Mouse (Mus musculus) urinary bladder, adult 2 months (tissue): ENCODE measurements around the gene Olfr768. TPM values are rescaled to one million over a fixed set of nuclear protein-coding genes. Genes with fewer than 3 reads are reported as not detected.
"Not testable (repeated sequence)": the region's sequence is repeated elsewhere in the genome, so short reads cannot be mapped to it uniquely, and the experiment has no call there.

Experiments
- DNase-seq: peaks from one replicate; pipeline ENCODE4 v3.0.0; 2022; ENCODE audit warnings: low spot score
- polyA plus RNA-seq: library from polyadenylated mRNA; depleted of rRNA; stranded (reverse); fragments of >200 nt; gene quantifications from 2 replicates; pipeline ENCODE4 v1.2.3, GENCODE M21; 2012; rRNA removed

Olfr768 gene
- not detected in 2 replicates for polyA plus RNA-seq

- DNase-seq: no peak
Observed at GRCm38 (mm10) chr10:129099275-129099674, at the start of gene Olfr768. Olfr768 (minus strand) TSS chr10:129099375.

GRCm38 (mm10) chr10:129138898-129139297 is 39.7 kb upstream of the Olfr768 start, which contains the start of gene Olfr770:
Olfr770 (minus strand) TSS chr10:129138998.
- DNase-seq: no peak

- DNase-seq: no peak
Observed at GRCm38 (mm10) chr10:129117761-129118160, 18.6 kb upstream of the Olfr768 start, which contains the start of gene Olfr769. Olfr769 (minus strand) TSS chr10:129117861.

- no peak for DNase-seq
Observed at GRCm38 (mm10) chr10:129115146-129115545, 16.0 kb upstream of the Olfr768 start.

GRCm38 (mm10) chr10:129101231-129101630 is 2.1 kb upstream of the Olfr768 start:
- DNase-seq: no peak

- DNase-seq: not testable (repeated sequence)
Observed at GRCm38 (mm10) chr10:129082810-129083209, 16.4 kb downstream of the Olfr768 start, which contains the start of gene Olfr767. Olfr767 (minus strand) TSS chr10:129082910.

- no peak for DNase-seq
Observed at GRCm38 (mm10) chr10:129068877-129069276, 30.3 kb downstream of the Olfr768 start, which contains the start of gene Olfr766-ps1. Olfr766-ps1 (minus strand) TSS chr10:129068977.

- not testable (repeated sequence) for DNase-seq
Observed at GRCm38 (mm10) chr10:129049898-129050297, 49.3 kb downstream of the Olfr768 start, which contains the start of gene Olfr765. Olfr765 (minus strand) TSS chr10:129049998.

Other genes with a start within 250 kb of the Olfr768 start
- 1.7 and 2.3 TPM in 2 replicates for gene Gdf11, start 207.7 kb downstream of the Olfr768 start, polyA plus RNA-seq
- gene Cd63, start 198.4 kb downstream of the Olfr768 start, polyA plus RNA-seq: 337 and 381 TPM in 2 replicates
- gene Rdh5, start 176.5 kb downstream of the Olfr768 start, polyA plus RNA-seq: 24.2 and 35.0 TPM in 2 replicates
- gene Bloc1s1, start 175.3 kb downstream of the Olfr768 start, polyA plus RNA-seq: 286 and 328 TPM in 2 replicates
- 44.5 TPM in 2 replicates for gene Itga7, start 165.6 kb downstream of the Olfr768 start, polyA plus RNA-seq
- gene Mettl7b, start 138.4 kb downstream of the Olfr768 start, polyA plus RNA-seq: 0.65 and 1.1 TPM in 2 replicates
- not detected in 2 replicates for gene Olfr9, start 109.9 kb downstream of the Olfr768 start, polyA plus RNA-seq
- not detected in 2 replicates for gene Olfr763, start 88.6 kb downstream of the Olfr768 start, polyA plus RNA-seq
- not detected in 2 replicates for gene Olfr764-ps1, start 59.5 kb downstream of the Olfr768 start, polyA plus RNA-seq
- not detected in 2 replicates for gene Olfr765, start 49.4 kb downstream of the Olfr768 start, polyA plus RNA-seq
- gene Olfr766-ps1, start 30.4 kb downstream of the Olfr768 start, polyA plus RNA-seq: not detected in 2 replicates
- gene Olfr767, start 16.5 kb downstream of the Olfr768 start, polyA plus RNA-seq: not detected in 2 replicates
- not detected in 2 replicates for gene Olfr769, start 18.5 kb upstream of the Olfr768 start, polyA plus RNA-seq
- not detected in 2 replicates for gene Olfr770, start 39.6 kb upstream of the Olfr768 start, polyA plus RNA-seq
- gene Olfr771, start 65.4 kb upstream of the Olfr768 start, polyA plus RNA-seq: not detected in 2 replicates
- not detected in 2 replicates for gene Olfr772, start 78.5 kb upstream of the Olfr768 start, polyA plus RNA-seq
- not detected in 2 replicates for gene Olfr773, start 88.0 kb upstream of the Olfr768 start, polyA plus RNA-seq
- gene Olfr774, start 136.8 kb upstream of the Olfr768 start, polyA plus RNA-seq: not detected in 2 replicates
- gene Olfr775, start 149.0 kb upstream of the Olfr768 start, polyA plus RNA-seq: not detected in 2 replicates
- gene Olfr776, start 159.8 kb upstream of the Olfr768 start, polyA plus RNA-seq: not detected in 2 replicates
- gene Olfr777, start 172.1 kb upstream of the Olfr768 start, polyA plus RNA-seq: not detected in 2 replicates
- gene Olfr780, start 218.7 kb upstream of the Olfr768 start, polyA plus RNA-seq: not detected in 2 replicates
- not detected in 2 replicates for gene Olfr781, start 229.5 kb upstream of the Olfr768 start, polyA plus RNA-seq
- not detected in 2 replicates for gene Olfr782, start 249.5 kb upstream of the Olfr768 start, polyA plus RNA-seq